Mouse (Mus musculus) right cerebral cortex, postnatal 4 days (tissue): ENCODE results near the gene Samd14.
"Not testable (repeated sequence)": the region's sequence is repeated elsewhere in the genome, so short reads cannot be mapped to it uniquely, and the experiment has no call there.

Experiments used
- DNase-seq: peaks from one replicate; pipeline ENCODE4 v3.0.0-alpha.2; 2022

Samd14 gene

GRCm38 (mm10) chr11:95006525-95007219, 3.0 kb upstream of the Samd14 start:
- peak; percentile 83 for DNase-seq

- DNase-seq = no peak
These were observed 2.3 kb upstream of the Samd14 start for GRCm38 (mm10) chr11:95007418-95007817.

- no peak for DNase-seq
These were observed 734 bp upstream of the Samd14 start for GRCm38 (mm10) chr11:95008661-95009628.

GRCm38 (mm10) chr11:95010141-95010739, 561 bp downstream of the Samd14 start:
- DNase-seq = peak; percentile 73

- not testable (repeated sequence) for DNase-seq
These were observed 1.2 kb downstream of the Samd14 start for GRCm38 (mm10) chr11:95010841-95011403.

GRCm38 (mm10) chr11:95011416-95011815, 1.7 kb downstream of the Samd14 start:
- no peak for DNase-seq

GRCm38 (mm10) chr11:95012075-95012474, 2.4 kb downstream of the Samd14 start:
- no peak for DNase-seq

- no peak for DNase-seq
These were observed 2.8 kb downstream of the Samd14 start for GRCm38 (mm10) chr11:95012487-95012886.

- DNase-seq = no peak
These were observed 5.8 kb downstream of the Samd14 start for GRCm38 (mm10) chr11:95015484-95015883.

GRCm38 (mm10) chr11:95022237-95022992, 12.7 kb downstream of the Samd14 start:
- DNase-seq = no peak

GRCm38 (mm10) chr11:95023481-95023880, 13.8 kb downstream of the Samd14 start:
- no peak for DNase-seq

GRCm38 (mm10) chr11:95024439-95025184, 14.9 kb downstream of the Samd14 start:
- no peak for DNase-seq

- no peak for DNase-seq
These were observed 15.7 kb downstream of the Samd14 start for GRCm38 (mm10) chr11:95025227-95026012.

- no peak for DNase-seq
These were observed 16.4 kb downstream of the Samd14 start for GRCm38 (mm10) chr11:95026090-95026542.

GRCm38 (mm10) chr11:95026849-95027248, 17.2 kb downstream of the Samd14 start:
- no peak for DNase-seq

- DNase-seq = no peak
These were observed 18.3 kb downstream of the Samd14 start for GRCm38 (mm10) chr11:95027850-95028470.

GRCm38 (mm10) chr11:95032945-95033344, 23.3 kb downstream of the Samd14 start:
- no peak for DNase-seq

GRCm38 (mm10) chr11:95033617-95034016, 23.9 kb downstream of the Samd14 start:
- no peak for DNase-seq

- DNase-seq = no peak
These were observed 25.2 kb downstream of the Samd14 start for GRCm38 (mm10) chr11:95034902-95035301.

GRCm38 (mm10) chr11:95036521-95036920, 26.8 kb downstream of the Samd14 start:
- DNase-seq = no peak
